Mouse (Mus musculus): ENCODE measurements around the gene Ccdc171.

Ccdc171 gene

DNA sequence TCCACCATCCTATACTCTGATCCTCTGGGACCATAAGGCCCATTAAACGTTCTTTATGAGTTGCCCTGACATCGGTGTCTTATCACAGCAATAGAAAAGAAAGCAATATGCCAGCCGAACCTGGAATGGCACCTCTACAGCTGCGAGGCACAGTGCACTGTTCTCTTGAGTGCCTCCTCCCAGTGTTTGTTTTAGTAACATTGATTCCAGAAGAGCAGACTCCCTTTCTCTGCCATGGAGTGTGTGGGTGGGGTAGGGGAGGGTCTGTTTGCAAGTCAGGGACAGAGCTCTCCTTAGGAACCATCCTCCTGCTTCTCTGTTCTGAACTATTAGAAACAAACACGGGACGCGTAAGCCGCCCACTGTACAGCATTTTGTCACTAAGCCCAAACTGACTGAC, 352.9 kb downstream of the Ccdc171 start:
- in situ Hi-C loops (cut with MboI; ENCODE audit: unreplicated experiment in 2 of 2) = no loop called here

DNA sequence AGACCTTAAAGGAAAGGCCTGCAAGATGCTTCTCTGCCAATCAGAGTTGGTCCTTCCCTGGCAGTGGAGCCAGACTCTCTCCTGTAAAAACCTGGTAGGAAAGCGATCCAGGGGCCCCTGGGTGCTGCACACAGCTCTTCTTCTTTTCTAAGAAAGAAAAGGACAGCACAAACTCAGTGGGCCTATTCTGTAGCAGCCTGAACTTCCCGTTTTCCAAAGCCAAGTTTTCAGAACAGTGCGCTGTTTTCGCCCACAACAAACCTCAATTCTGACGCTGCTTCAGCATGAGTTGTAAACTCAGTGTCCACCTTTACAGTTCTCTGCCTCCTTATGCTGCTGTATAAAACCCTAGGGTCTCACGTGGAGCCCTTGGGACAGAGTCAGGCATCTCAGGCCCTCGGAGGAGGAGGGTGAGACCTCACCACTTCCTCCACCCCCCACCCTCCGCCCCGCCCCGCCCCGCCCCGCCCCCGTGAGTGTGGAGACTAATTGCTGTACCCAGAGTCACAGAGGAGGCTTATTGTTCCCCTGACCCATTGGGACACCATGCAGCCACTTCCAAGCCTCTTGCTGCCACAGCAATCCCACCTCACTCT, 363.2 kb downstream of the Ccdc171 start:
- in situ Hi-C loops (cut with MboI; ENCODE audit: unreplicated experiment in 2 of 2) = no loop called here

DNA sequence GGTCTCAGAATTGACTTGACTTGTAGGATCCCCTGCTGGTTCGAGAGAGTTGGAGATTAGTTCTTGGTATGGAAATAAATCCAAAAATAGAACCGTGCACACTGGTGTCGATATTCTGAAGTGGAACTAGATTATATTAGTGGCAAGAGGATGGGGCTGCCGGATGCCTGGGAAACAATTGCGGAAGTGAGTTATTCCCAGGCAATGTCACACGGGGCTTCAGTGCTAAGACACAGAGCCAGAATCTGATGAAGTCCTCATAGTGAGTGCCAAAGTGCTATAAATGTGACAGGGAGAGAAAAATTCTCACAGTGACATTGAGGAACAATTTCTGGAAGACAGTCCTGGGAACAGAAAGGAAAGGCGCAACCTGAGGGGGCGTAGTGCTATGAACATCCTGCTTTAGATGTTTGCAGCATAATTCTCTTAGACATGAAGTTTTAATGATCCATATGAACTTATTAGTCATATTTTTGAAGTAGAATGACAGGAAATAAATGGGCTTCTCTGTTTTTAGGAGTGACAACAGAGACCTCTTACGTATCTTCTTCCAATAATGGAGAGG, 376.8 kb downstream of the Ccdc171 start:
- in situ Hi-C loops (cut with MboI; ENCODE audit: unreplicated experiment in 2 of 2) = no loop called here
